Mouse (Mus musculus) MEL (cell line): ENCODE data around the gene Ppp2r3c. TPM values are rescaled to one million over a fixed set of nuclear protein-coding genes. Genes with fewer than 3 reads are reported as not detected.

ENCODE experiments used
- DNase-seq: peaks from one replicate; pipeline ENCODE4 v3.0.0; 2011; ENCODE audit warnings: low read depth, low spot score
- H3K27ac ChIP-seq: 2 replicates; pipeline ENCODE4 v1.5.1; 2012; ENCODE audit warnings: low read depth, mild to moderate bottlenecking, control low read depth, low read length, moderate library complexity; ENCODE audit not compliant: control insufficient read depth
- H3K27me3 ChIP-seq, 2 experiments: fragments of 150-350 bp in 1 of 2; sonication (generic) in 1 of 2; 2 replicates each; pipeline ENCODE4 v1.6.1; 2012; ENCODE audit warnings: low read length in 2 of 2, mild to moderate bottlenecking in 2 of 2, improper control_type of control experiment in 1 of 2, moderate library complexity in 1 of 2; ENCODE audit not compliant: insufficient read depth in 2 of 2, control insufficient read depth in 1 of 2
- H3K36me3 ChIP-seq, 2 experiments: 2 replicates each; pipeline ENCODE4 v1.6.1; 2012 to 2014; ENCODE audit warnings: low read length in 2 of 2, improper control_type of control experiment in 1 of 2, inconsistent platforms in 1 of 2, mild to moderate bottlenecking in 1 of 2; ENCODE audit not compliant: insufficient read depth in 2 of 2, control insufficient read depth in 1 of 2
- H3K4me1 ChIP-seq, 2 experiments: fragments of 150-350 bp in 1 of 2; sonication (generic) in 1 of 2; 2 replicates each; pipeline ENCODE4 v1.6.1; 2012; ENCODE audit warnings: low read length in 2 of 2, improper control_type of control experiment in 1 of 2, mild to moderate bottlenecking in 1 of 2; ENCODE audit not compliant: insufficient read depth in 2 of 2, control insufficient read depth in 1 of 2
- H3K4me3 ChIP-seq, 2 experiments: fragments of 150-350 bp in 1 of 2; sonication (generic) in 1 of 2; 2 replicates each; pipeline ENCODE4 v1.5.1; 2012; ENCODE audit warnings: low read depth in 2 of 2, low read length in 2 of 2, mild to moderate bottlenecking in 2 of 2, moderate library complexity in 2 of 2, control low read depth in 1 of 2, improper control_type of control experiment in 1 of 2; ENCODE audit not compliant: control insufficient read depth in 1 of 2, insufficient read depth in 1 of 2
- H3K79me2 ChIP-seq: 2 replicates; pipeline ENCODE4 v1.6.1; 2012; ENCODE audit warnings: mild to moderate bottlenecking, low read length, moderate library complexity; ENCODE audit not compliant: control insufficient read depth, poor library complexity, insufficient read depth
- H3K9ac ChIP-seq: 2 replicates; pipeline ENCODE4 v1.6.1; 2012; ENCODE audit warnings: low read depth, mild to moderate bottlenecking, control low read depth, low read length, moderate library complexity; ENCODE audit not compliant: control insufficient read depth, poor library complexity, severe bottlenecking
- H3K9me3 ChIP-seq: fragments of 150-350 bp; sonication (generic); replicated peaks from 2 replicates; pipeline ENCODE4 v1.6.1; 2012; ENCODE audit warnings: mild to moderate bottlenecking, low read length, improper control_type of control experiment, moderate library complexity; ENCODE audit not compliant: insufficient read depth
- CHD2 ChIP-seq: IDR thresholded peaks from 2 replicates; pipeline ENCODE4 v1.6.1; 2011; ENCODE audit warnings: low read length, improper control_type of control experiment
- CTCF ChIP-seq, 3 experiments: IDR thresholded peaks in 2 of 3; conservative IDR thresholded peaks in 1 of 3; 2 replicates each; pipeline ENCODE4 v1.5.1; 2011 to 2012; ENCODE audit warnings: low read length in 3 of 3, low read depth in 2 of 3, mild to moderate bottlenecking in 2 of 3, improper control_type of control experiment in 1 of 3, inconsistent platforms in 1 of 3, mixed read lengths in 1 of 3, moderate library complexity in 1 of 3; ENCODE audit not compliant: control insufficient read depth in 1 of 3, insufficient read depth in 1 of 3, poor library complexity in 1 of 3, severe bottlenecking in 1 of 3
- ELF1 ChIP-seq: IDR thresholded peaks from 2 replicates; pipeline ENCODE4 v1.6.1; 2014; ENCODE audit warnings: low read depth, mild to moderate bottlenecking, inconsistent platforms, low read length, improper control_type of control experiment, moderate library complexity
- EP300 ChIP-seq, 2 experiments: IDR thresholded peaks; 2 replicates each; pipeline ENCODE4 v1.6.1; 2011; ENCODE audit warnings: improper control_type of control experiment in 2 of 2, low read length in 2 of 2, low read depth in 1 of 2, mild to moderate bottlenecking in 1 of 2
- ETS1 ChIP-seq: IDR thresholded peaks from 2 replicates; pipeline ENCODE4 v1.6.1; 2012; ENCODE audit warnings: low read depth, mild to moderate bottlenecking, inconsistent platforms, low read length, improper control_type of control experiment, moderate library complexity
- GATA1 ChIP-seq: IDR thresholded peaks from 2 replicates; pipeline ENCODE4 v1.6.1; 2011; ENCODE audit warnings: low read depth, low read length, improper control_type of control experiment
- HCFC1 ChIP-seq: IDR thresholded peaks from 2 replicates; pipeline ENCODE4 v1.6.1; 2012; ENCODE audit warnings: low read depth, mild to moderate bottlenecking, inconsistent platforms, low read length, improper control_type of control experiment, moderate library complexity
- JUND ChIP-seq: IDR thresholded peaks from 2 replicates; pipeline ENCODE4 v1.6.1; 2011; ENCODE audit warnings: low read depth, mild to moderate bottlenecking, improper control_type of control experiment, low read length
- KAT2A ChIP-seq: conservative IDR thresholded peaks from 2 replicates; pipeline ENCODE4 v1.6.1; 2012; ENCODE audit warnings: low read depth, low read length, improper control_type of control experiment, inconsistent platforms
- MAFK ChIP-seq: IDR thresholded peaks from 2 replicates; pipeline ENCODE4 v1.6.1; 2011; ENCODE audit warnings: low read depth, mild to moderate bottlenecking, low read length, improper control_type of control experiment, borderline replicate concordance
- MEF2A ChIP-seq: IDR thresholded peaks from 2 replicates; pipeline ENCODE4 v1.6.1; 2014; ENCODE audit warnings: low read depth, mild to moderate bottlenecking, inconsistent platforms, low read length, improper control_type of control experiment; ENCODE audit not compliant: poor library complexity, insufficient replicate concordance, severe bottlenecking; ENCODE audit errors: extremely low read depth
- MXI1 ChIP-seq: IDR thresholded peaks from 2 replicates; pipeline ENCODE4 v1.6.1; 2011; ENCODE audit warnings: mild to moderate bottlenecking, low read depth, low read length, improper control_type of control experiment
- MYB ChIP-seq: IDR thresholded peaks from 2 replicates; pipeline ENCODE4 v1.6.1; 2011; ENCODE audit warnings: mild to moderate bottlenecking, low read depth, low read length, improper control_type of control experiment
- MYC ChIP-seq: IDR thresholded peaks from 2 replicates; pipeline ENCODE4 v1.6.1; 2011; ENCODE audit warnings: low read depth, mild to moderate bottlenecking, low read length, improper control_type of control experiment, moderate library complexity
- POLR2A ChIP-seq, 2 experiments: IDR thresholded peaks; 2 replicates each; pipeline ENCODE4 v1.6.1; 2011 to 2012; ENCODE audit warnings: low read length in 2 of 2, mild to moderate bottlenecking in 2 of 2, control low read depth in 1 of 2, improper control_type of control experiment in 1 of 2, low read depth in 1 of 2, moderate library complexity in 1 of 2; ENCODE audit not compliant: control insufficient read depth in 1 of 2, insufficient read depth in 1 of 2, poor library complexity in 1 of 2
- POLR2AphosphoS2 ChIP-seq: IDR thresholded peaks from 2 replicates; pipeline ENCODE4 v1.6.1; 2011; ENCODE audit warnings: low read length, improper control_type of control experiment
- POLR2AphosphoS5 ChIP-seq: IDR thresholded peaks from 2 replicates; pipeline ENCODE4 v1.6.1; 2012; ENCODE audit warnings: low read depth, borderline replicate concordance, mild to moderate bottlenecking, inconsistent platforms, low read length, moderate library complexity, mixed read lengths
- RAD21 ChIP-seq: IDR thresholded peaks from 2 replicates; pipeline ENCODE4 v1.6.1; 2011; ENCODE audit warnings: mild to moderate bottlenecking, low read depth, low read length, improper control_type of control experiment
- RCOR1 ChIP-seq: IDR thresholded peaks from 2 replicates; pipeline ENCODE4 v1.6.1; 2012; ENCODE audit warnings: low read depth, mild to moderate bottlenecking, inconsistent platforms, low read length, improper control_type of control experiment
- SIN3A ChIP-seq: IDR thresholded peaks from 2 replicates; pipeline ENCODE4 v1.6.1; 2012; ENCODE audit warnings: low read length, improper control_type of control experiment, inconsistent platforms
- TAL1 ChIP-seq: IDR thresholded peaks from 2 replicates; pipeline ENCODE4 v1.6.1; 2012; ENCODE audit warnings: mild to moderate bottlenecking, inconsistent platforms, low read length, moderate library complexity, mixed read lengths
- TBP ChIP-seq: IDR thresholded peaks from 2 replicates; pipeline ENCODE4 v1.8.0; 2011; ENCODE audit warnings: low read depth, low read length, improper control_type of control experiment
- TCF12 ChIP-seq: IDR thresholded peaks from 2 replicates; pipeline ENCODE4 v1.6.1; 2014; ENCODE audit warnings: low read depth, mild to moderate bottlenecking, inconsistent platforms, low read length, improper control_type of control experiment, moderate library complexity
- UBTF ChIP-seq: IDR thresholded peaks from 2 replicates; pipeline ENCODE4 v1.6.1; 2012; ENCODE audit warnings: low read depth, mild to moderate bottlenecking, inconsistent platforms, low read length, improper control_type of control experiment, moderate library complexity, borderline replicate concordance; ENCODE audit not compliant: insufficient read depth
- USF2 ChIP-seq, 2 experiments: IDR thresholded peaks; 2 replicates each; pipeline ENCODE4 v1.6.1; 2011 to 2012; ENCODE audit warnings: improper control_type of control experiment in 2 of 2, low read length in 2 of 2, borderline replicate concordance in 1 of 2, inconsistent platforms in 1 of 2, low read depth in 1 of 2, mild to moderate bottlenecking in 1 of 2; ENCODE audit not compliant: insufficient read depth in 1 of 2
- ZNF384 ChIP-seq: IDR thresholded peaks from 2 replicates; pipeline ENCODE4 v1.6.1; 2012; ENCODE audit warnings: low read depth, mild to moderate bottlenecking, inconsistent platforms, low read length, improper control_type of control experiment
- polyA plus RNA-seq, 2 experiments: library from polyadenylated mRNA; stranded (reverse) in 1 of 2; unstranded in 1 of 2; fragments of >175 nt in 1 of 2; fragments of >200 nt in 1 of 2; gene quantifications; 2 replicates each; pipeline versions ENCODE4 v1.2.1 to v1.2.4; 2012; ENCODE audit warnings: low replicate concordance in 2 of 2, low read depth in 1 of 2; ENCODE audit not compliant: insufficient read length in 2 of 2, insufficient read depth in 1 of 2, missing spikeins in 1 of 2
- total RNA-seq: library from RNA; depleted of rRNA; stranded (reverse); fragments of 300-350 nt; gene quantifications from 2 replicates; pipeline ENCODE4 v1.2.3, GENCODE M21; 2012

The Ppp2r3c gene
- total and polyA plus RNA-seq, 3 experiments, result 12.3 to 12.6 TPM; not detected in 1

DNA sequence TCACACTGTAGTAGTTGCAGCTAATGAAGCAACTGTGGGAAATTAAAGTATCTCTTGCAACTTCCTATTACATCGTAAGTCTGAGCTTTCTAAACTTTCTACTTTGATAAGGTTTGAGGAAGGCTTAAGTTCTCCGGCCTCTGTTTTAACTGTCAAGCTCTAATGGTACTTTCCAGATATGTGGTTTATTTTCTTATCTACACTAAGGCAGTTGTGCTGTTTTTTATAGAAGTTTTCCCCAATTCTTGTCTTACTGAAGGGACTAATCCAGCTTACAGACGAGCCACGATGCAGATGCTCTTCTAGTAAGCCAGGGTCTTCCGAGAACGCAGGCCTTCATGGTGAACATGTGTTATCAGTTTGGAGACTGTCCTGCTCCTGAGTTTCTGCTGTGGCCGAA is 26.6 kb upstream of the Ppp2r3c start (continued):
- no peak for TF ChIP-seq USF2 (IDR thresholded peaks at IDR 0.05; ENCODE audit: borderline replicate concordance in 1 of 2, insufficient read depth in 1 of 2, low read depth in 1 of 2, low read length in 2 of 2)
- peak; percentile 67; the same call in 1 of the 2 replicates for TF ChIP-seq MAFK
- TF ChIP-seq HCFC1, result peak; percentile 44; the same call in 1 of the 2 replicates
- TF ChIP-seq ZNF384, result peak; percentile 94
- TF ChIP-seq MYB, result peak; percentile 94
- peak; percentile 90 for TF ChIP-seq TAL1
- peak; percentile 82; the same call in 1 of the 2 replicates for TF ChIP-seq MEF2A
- TF ChIP-seq RAD21, result no peak
- peak; percentile 55 for TF ChIP-seq ELF1
- TF ChIP-seq MXI1, result peak; percentile 63
- TF ChIP-seq POLR2A (IDR thresholded peaks at IDR 0.05; ENCODE audit: control insufficient read depth in 1 of 2, insufficient read depth in 1 of 2, low read depth in 1 of 2, low read length in 2 of 2, poor library complexity in 1 of 2), result no peak
- TF ChIP-seq CTCF (IDR thresholded peaks at IDR 0.05 in 2 of 3, conservative IDR thresholded peaks at IDR 0.05 in 1 of 3; ENCODE audit: control insufficient read depth in 1 of 3, insufficient read depth in 1 of 3, low read depth in 2 of 3, low read length in 3 of 3, poor library complexity in 1 of 3, severe bottlenecking in 1 of 3), result no peak
- TF ChIP-seq, all 39 proteins: peak for 22

- Histone ChIP-seq H3K79me2 (no peaks in the 10 kb centered on the region), H3K9ac (peak overlapping the region; percentile 34), H3K27me3 (no peaks in the 10 kb centered on the region), H3K27ac (peak overlapping the region; percentile 98), H3K36me3 (peaks cover 4 to 46% of the 10 kb centered on the region in 2 experiments; a peak in 3 of 4 replicates), H3K4me1 (peaks cover 35 to 41% of the 10 kb centered on the region in 2 experiments), H3K4me3 (peak overlapping the region in 1 of 2 experiments; percentile 2; a peak in 1 of 4 replicates), H3K9me3 (no peaks in the 10 kb centered on the region)
- TF ChIP-seq ZNF384, result peak; percentile 73
- TF ChIP-seq GATA1, result peak; percentile 56
- TF ChIP-seq MEF2A, result no peak
- no peak for DNase-seq
Observed at GRCm38 (mm10) chr12:55328784-55329183, 26.0 kb upstream of the Ppp2r3c start.

DNA sequence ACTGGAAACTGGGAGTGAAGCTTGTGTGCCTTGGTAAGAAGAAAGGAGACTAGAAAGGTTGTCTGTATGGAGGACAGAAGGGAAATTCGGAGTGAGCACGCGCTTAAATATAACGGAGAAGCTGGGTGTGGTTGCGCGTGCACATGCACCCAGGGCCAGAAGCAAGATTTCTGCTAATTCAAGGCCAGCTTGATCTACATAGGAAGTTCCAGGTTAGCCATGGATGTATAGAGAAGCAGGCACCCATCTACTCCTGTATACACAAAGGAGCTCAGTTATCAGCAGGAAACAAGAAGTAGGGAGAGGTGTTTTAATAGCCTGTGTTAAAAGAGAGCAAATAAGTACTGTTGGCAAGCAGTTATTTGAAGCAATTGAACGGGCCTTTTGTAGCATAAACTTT is 22.9 kb upstream of the Ppp2r3c start:
- Histone ChIP-seq H3K27ac (peak overlapping the region; percentile 99), H3K4me1 (peaks cover 35 to 38% of the 10 kb centered on the region in 2 experiments), H3K9me3 (no peaks in the 10 kb centered on the region), H3K27me3 (no peaks in the 10 kb centered on the region), H3K9ac (peak overlapping the region; percentile 69), H3K79me2 (no peaks in the 10 kb centered on the region), H3K36me3 (peaks cover 1 to 44% of the 10 kb centered on the region in 2 experiments; a peak in 3 of 4 replicates), H3K4me3 (peak overlapping the region; percentile 28 to 41; a peak in 3 of 4 replicates)
- peak; percentile 89 for DNase-seq
- TF ChIP-seq SIN3A (peak; percentile 61; the same call in 1 of the 2 replicates), POLR2AphosphoS2 (no peak), CHD2 (no peak), TBP (peak; percentile 66), POLR2AphosphoS5 (no peak), EP300 (IDR thresholded peaks at IDR 0.05; ENCODE audit: low read depth in 1 of 2, low read length in 2 of 2) (peak; percentile 74 to 84), CTCF (IDR thresholded peaks at IDR 0.05 in 2 of 3, conservative IDR thresholded peaks at IDR 0.05 in 1 of 3; ENCODE audit: control insufficient read depth in 1 of 3, insufficient read depth in 1 of 3, low read depth in 2 of 3, low read length in 3 of 3, poor library complexity in 1 of 3, severe bottlenecking in 1 of 3) (no peak), POLR2A (IDR thresholded peaks at IDR 0.05; ENCODE audit: control insufficient read depth in 1 of 2, insufficient read depth in 1 of 2, low read depth in 1 of 2, low read length in 2 of 2, poor library complexity in 1 of 2) (peak in 1 of 2 experiments; percentile 51; a peak in 2 of 4 replicates), MYC (peak; percentile 89), TCF12 (peak; percentile 75), ETS1 (peak; percentile 74), HCFC1 (peak; percentile 21; the same call in 1 of the 2 replicates), MXI1 (peak; percentile 65), USF2 (IDR thresholded peaks at IDR 0.05; ENCODE audit: borderline replicate concordance in 1 of 2, insufficient read depth in 1 of 2, low read depth in 1 of 2, low read length in 2 of 2) (no peak), ZNF384 (no peak), UBTF (no peak), JUND (no peak), RCOR1 (peak; percentile 67; the same call in 1 of the 2 replicates), KAT2A (no peak)
